Mouse (Mus musculus): ENCODE measurements at regions not wholly inside any gene's neighbourhood (a gene's known extent, or its start where the extent isn't known, plus 50 kb on each side); places are given as distances from the start of the nearest gene placed in this dataset.

DNA sequence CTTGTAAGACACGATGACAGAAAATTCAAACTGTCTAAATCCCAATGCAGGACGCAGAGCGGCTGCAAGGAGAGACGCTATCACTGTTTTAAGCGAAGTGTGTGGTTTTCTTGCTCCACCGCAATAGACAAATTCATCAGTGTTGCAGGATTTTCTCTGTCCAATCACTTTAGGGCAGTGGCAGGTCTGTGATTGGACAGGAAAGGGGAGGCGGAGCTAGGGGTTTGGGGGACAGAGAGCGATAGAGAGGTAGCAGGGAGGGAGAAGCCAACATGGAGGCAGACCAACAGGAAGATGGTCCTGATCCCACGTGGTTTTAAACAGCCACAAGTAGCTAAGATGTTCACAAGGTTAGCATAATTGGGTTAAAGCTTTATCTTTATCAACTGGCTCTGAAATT, 209.7 kb upstream of the Runx1 start:
- TF ChIP-seq POLR2A (IDR thresholded peaks at IDR 0.05; ENCODE audit: borderline replicate concordance, extremely low read depth, insufficient read depth, insufficient read length, poor library complexity, severe bottlenecking) = no peak
- TF ChIP-seq CTCF (IDR thresholded peaks at IDR 0.05; ENCODE audit: borderline replicate concordance, extremely low read depth, insufficient read depth, insufficient read length) = no peak

Data from brain, embryonic 14.5 days (tissue).